Mouse (Mus musculus) intestine, embryonic 14.5 days (tissue): Measurements from ENCODE around the gene Nop56. TPM values are rescaled to one million over a fixed set of nuclear protein-coding genes. Genes with fewer than 3 reads are reported as not detected.

Source experiments
- ATAC-seq: fragments of 200-750 bp; cut with Nextera tagmentation; replicated peaks from 2 replicates; pipeline ENCODE4 v1.8.0; 2017; ENCODE audit warnings: low read depth, moderate number of reproducible peaks, moderate TSS enrichment, moderate library complexity; ENCODE audit not compliant: low FRiP score, low TSS enrichment
- DNase-seq: peaks from one replicate; pipeline ENCODE4 v3.0.0-alpha.2; 2018; ENCODE audit warnings: low spot score
- H3K27ac ChIP-seq: fragments of 300-500 bp; sonication (generic); 2 replicates; pipeline ENCODE4 v1.5.1; 2014; ENCODE audit warnings: low read depth, mild to moderate bottlenecking, control low read depth
- H3K27me3 ChIP-seq: fragments of 300-500 bp; sonication (generic); replicated peaks from 2 replicates; pipeline ENCODE4 v1.6.1; 2014; ENCODE audit warnings: low read length, control low read depth; ENCODE audit not compliant: control insufficient read depth, insufficient read depth
- H3K36me3 ChIP-seq: fragments of 300-500 bp; sonication (generic); 2 replicates; pipeline ENCODE4 v1.6.1; 2014; ENCODE audit warnings: low read length, control low read depth; ENCODE audit not compliant: control insufficient read depth, insufficient read depth
- H3K4me1 ChIP-seq: fragments of 300-500 bp; sonication (generic); replicated peaks from 2 replicates; pipeline ENCODE4 v1.6.1; 2014; ENCODE audit warnings: low read length, control low read depth, mixed read lengths; ENCODE audit not compliant: control insufficient read depth, insufficient read depth
- H3K4me2 ChIP-seq: fragments of 300-500 bp; sonication (generic); 2 replicates; pipeline ENCODE4 v1.6.1; 2014; ENCODE audit warnings: low read length
- H3K4me3 ChIP-seq: fragments of 300-500 bp; sonication (generic); 2 replicates; pipeline ENCODE4 v1.5.1; 2014; ENCODE audit warnings: low read depth, low read length, control low read depth, mixed read lengths
- H3K9ac ChIP-seq: fragments of 300-500 bp; sonication (generic); 2 replicates; pipeline ENCODE4 v1.6.1; 2014; ENCODE audit warnings: mild to moderate bottlenecking, low read length
- H3K9me3 ChIP-seq: fragments of 300-500 bp; sonication (generic); 2 replicates; pipeline ENCODE4 v1.6.1; 2016; ENCODE audit warnings: low read length, control low read depth; ENCODE audit not compliant: control insufficient read depth
- WGBS: fragments of 180-500 bp; shearing (Covaris S2); extraction: QIAGEN DNeasy Blood & Tissue Kit; methylation state at CpG from one replicate; pipeline ENCODE4 v1.1.7; 2014; 5-methylcytosine and 5-hydroxymethylcytosine counted together
- polyA plus RNA-seq: library from polyadenylated mRNA; unstranded; fragments of >200 nt; fragmentation: Nextera tagmentation; extraction: Ambion mirVana; gene quantifications from 2 replicates; pipeline ENCODE4 v1.2.1, GENCODE M21; 2014

The Nop56 gene
- polyA plus RNA-seq = 334 and 362 TPM in 2 replicates

DNA sequence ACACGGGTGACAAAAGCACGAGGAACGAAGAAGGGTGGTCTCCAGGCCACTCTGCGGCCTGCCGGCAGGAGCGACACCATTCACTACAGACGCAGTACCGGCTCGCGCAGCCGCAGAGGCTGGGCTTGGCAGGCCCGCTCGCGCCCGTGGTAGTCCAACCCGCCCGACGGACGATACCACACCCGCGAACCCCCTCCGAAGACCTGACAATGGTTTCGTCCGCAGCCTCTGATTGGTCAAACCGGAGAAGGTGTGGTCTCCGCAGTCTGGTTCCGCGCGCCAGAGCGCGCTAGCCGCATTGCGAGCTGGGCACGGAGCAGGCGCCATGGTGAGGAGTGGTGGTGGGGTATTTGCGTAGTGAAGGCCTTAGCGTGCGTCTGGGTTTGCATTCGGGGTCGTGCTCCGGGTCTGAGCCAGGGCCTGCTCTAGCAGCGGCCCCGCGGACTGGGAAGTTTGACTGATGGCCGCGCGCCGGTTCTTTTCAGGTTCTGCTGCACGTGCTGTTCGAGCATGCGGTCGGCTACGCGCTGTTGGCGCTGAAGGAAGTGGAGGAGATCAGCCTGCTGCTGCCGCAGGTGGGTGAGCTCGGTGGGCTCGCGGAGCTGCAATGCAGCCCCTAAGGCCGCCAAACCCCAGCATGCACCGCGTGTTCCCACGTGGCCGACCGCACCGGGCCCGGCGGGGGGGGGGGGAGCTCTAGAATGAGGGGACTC is at the start of gene Nop56:
Gene Nop56 (plus strand): TSS at position 282 of the 713 bp plus-strand sequence.
- Histone ChIP-seq H3K9me3 (no peaks in the 10 kb centered on the region), H3K27ac (peak within 1 kb of the TSS; percentile 86), H3K36me3 (peaks cover 37% of the 10 kb centered on the region), H3K9ac (peak within 1 kb of the TSS; percentile 93), H3K4me3 (peak within 1 kb of the TSS; percentile 82), H3K4me2 (peak within 1 kb of the TSS; percentile 75), H3K4me1 (peaks cover 3% of the 10 kb centered on the region; the same call in 1 of the 2 replicates), H3K27me3 (no peaks in the 10 kb centered on the region)
- DNase-seq = peak; percentile 100
- under 1% methylated on average over 67 of the region's 68 CpGs for WGBS
- peak; percentile 97 for ATAC-seq

DNA sequence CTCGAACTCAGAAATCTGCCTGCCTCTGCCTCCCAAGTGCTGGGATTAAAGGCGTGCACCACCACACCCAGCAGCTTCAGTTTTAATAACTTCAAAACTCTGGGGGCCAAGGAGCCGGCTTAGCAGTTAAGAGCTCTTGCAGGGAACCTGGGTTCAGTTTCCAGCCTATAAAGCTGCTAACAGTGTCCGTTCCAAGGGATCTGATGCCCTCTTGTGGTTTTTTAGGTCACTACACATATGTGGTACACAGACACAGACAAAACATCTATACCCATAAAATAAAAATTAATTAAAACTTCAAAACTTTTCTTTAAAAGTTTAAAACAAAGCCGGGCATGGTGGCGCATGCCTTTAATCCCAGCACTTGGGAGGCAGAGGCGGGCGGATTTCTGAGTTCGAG is 27.3 kb upstream of the Nop56 start:
- no peak for ATAC-seq
- DNase-seq = peak; percentile 53
- Histone ChIP-seq H3K4me3 (no peak overlapping the region), H3K36me3 (no peaks in the 10 kb centered on the region), H3K9ac (no peak overlapping the region), H3K4me2 (no peak overlapping the region), H3K27ac (no peak overlapping the region), H3K4me1 (no peaks in the 10 kb centered on the region), H3K9me3 (no peaks in the 10 kb centered on the region), H3K27me3 (no peaks in the 10 kb centered on the region)
- WGBS = 55% methylated on average over 9 of the region's 9 CpGs

DNA sequence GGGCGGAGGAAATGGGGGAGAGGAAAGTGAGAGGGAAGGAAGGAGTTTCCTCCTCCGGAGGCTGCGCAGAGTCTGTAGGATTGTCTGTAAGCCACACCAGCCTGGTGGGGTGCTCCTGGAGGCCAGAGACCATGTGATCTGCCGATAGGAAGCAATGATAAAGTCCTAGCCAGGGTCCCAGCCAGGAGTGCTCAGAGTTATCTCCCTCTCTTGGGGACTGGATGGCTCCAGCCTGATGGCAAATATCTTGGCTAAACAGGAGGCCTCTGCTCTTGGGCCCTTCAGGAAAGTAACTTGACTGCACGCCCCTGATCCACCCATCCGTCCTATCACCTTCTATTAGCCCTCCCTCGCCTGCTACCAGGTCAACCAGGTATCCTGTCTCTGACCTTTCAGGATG is 26.0 kb upstream of the Nop56 start:
- no peak overlapping the region for H3K9ac ChIP-seq
- no peaks in the 10 kb centered on the region for H3K36me3 ChIP-seq
- no peaks in the 10 kb centered on the region for H3K4me1 ChIP-seq
- ATAC-seq (no peak), DNase-seq (no peak)
- no peak overlapping the region for H3K4me2 ChIP-seq
- no peaks in the 10 kb centered on the region for H3K9me3 ChIP-seq
- no peaks in the 10 kb centered on the region for H3K27me3 ChIP-seq
- no peak overlapping the region for H3K4me3 ChIP-seq
- no peak overlapping the region for H3K27ac ChIP-seq
- WGBS = 75% methylated on average over 7 of the region's 7 CpGs

DNA sequence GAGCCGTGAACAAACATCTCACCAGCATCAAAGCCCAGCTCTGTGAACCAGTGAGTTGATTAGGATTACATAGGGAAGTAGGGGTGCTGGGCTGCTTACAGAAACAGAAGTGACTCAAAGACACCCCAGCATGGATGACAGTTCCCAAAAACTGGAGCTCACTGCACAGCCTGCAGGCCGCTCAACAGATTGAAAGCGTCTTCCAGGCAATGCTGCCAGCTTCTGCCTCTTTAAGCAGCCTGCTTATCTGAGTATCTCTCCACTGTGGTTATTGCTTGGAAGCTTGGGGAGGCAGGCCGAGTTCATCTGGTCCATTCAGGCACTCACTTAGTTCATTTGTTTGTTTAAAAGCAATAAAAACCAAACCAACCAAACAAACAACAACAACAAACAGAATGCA is 17.5 kb upstream of the Nop56 start:
- 68% methylated on average over 4 of the region's 4 CpGs for WGBS

DNA sequence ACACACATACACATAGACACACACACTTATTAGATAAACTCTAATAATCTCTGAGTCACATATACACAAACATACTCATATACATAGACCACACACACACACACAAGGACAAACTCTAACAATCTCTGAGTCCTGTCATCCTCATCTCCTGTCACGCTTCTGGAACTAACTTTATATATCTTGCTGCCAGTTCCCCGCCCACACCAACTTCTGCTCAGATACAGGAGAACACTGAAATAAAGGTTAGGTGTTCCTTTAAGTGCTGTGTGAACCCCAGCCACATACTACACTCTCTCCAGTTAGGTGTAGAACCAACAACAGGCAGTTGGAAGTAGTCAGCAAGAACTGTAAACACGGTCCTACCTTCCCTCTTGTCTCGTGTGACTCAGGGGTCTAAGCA is 13.4 kb upstream of the Nop56 start:
- Histone ChIP-seq H3K4me2 (no peak overlapping the region), H3K27ac (no peak overlapping the region), H3K27me3 (no peaks in the 10 kb centered on the region), H3K9ac (no peak overlapping the region), H3K9me3 (no peaks in the 10 kb centered on the region), H3K4me3 (no peak overlapping the region), H3K4me1 (no peaks in the 10 kb centered on the region), H3K36me3 (no peaks in the 10 kb centered on the region)
- ATAC-seq (no peak), DNase-seq (no peak)
- WGBS = 76% methylated on average over 4 of the region's 4 CpGs

More for the DNA sequence above, 17.5 kb upstream of the Nop56 start:
- Histone ChIP-seq H3K27me3 (no peaks in the 10 kb centered on the region), H3K9me3 (no peaks in the 10 kb centered on the region), H3K4me3 (no peak overlapping the region), H3K36me3 (no peaks in the 10 kb centered on the region), H3K4me1 (no peaks in the 10 kb centered on the region), H3K27ac (no peak overlapping the region), H3K4me2 (no peak overlapping the region), H3K9ac (no peak overlapping the region)
- DNase-seq (no peak), ATAC-seq (no peak)

DNA sequence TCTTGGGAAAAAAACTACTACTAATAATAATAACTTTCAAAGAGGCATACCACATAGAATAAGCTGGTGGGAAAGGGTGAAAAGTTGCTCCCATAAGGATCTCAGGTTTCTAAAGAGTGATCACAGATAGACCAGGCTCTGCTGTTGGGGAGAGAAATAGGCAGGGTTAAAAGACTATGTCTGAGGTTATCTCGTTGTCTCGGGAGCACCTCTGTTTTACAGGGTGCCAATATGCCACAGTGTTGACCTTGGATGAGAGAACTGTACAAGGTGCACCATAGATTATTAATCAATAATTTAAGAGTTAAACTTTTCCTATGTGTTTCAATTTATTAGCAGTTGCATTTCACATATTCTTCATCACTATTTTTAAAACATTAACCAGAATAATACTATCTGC is 12.3 kb upstream of the Nop56 start:
- ATAC-seq (no peak), DNase-seq (no peak)
- 78% methylated on average over 2 of the region's 2 CpGs for WGBS
- H3K4me1 ChIP-seq = no peaks in the 10 kb centered on the region
- H3K9me3 ChIP-seq = no peaks in the 10 kb centered on the region
- H3K4me3 ChIP-seq = no peak overlapping the region
- no peak overlapping the region for H3K4me2 ChIP-seq
- no peak overlapping the region for H3K9ac ChIP-seq
- H3K27me3 ChIP-seq = no peaks in the 10 kb centered on the region
- H3K36me3 ChIP-seq = no peaks in the 10 kb centered on the region
- no peak overlapping the region for H3K27ac ChIP-seq

DNA sequence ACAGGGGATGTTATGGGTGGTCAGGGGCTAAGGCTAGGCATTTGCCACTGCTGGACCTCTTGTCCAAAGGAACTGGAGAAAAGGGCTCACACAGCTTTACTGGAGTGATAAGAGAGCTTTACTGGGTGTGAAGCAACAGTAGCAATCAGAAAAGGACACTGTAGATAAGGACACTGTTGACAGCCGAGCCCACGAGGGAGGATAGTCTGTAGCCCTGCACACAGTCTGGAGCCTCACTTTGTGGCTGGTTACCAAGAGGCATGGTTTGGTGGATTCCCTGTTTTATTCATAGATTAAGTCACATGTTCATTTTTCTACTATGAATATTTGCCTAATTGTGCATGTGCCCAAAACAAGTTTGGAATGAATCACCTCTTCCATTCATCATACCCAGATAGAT is 11.8 kb upstream of the Nop56 start:
- no peaks in the 10 kb centered on the region for H3K27me3 ChIP-seq
- 53% methylated on average over 2 of the region's 2 CpGs for WGBS
- ATAC-seq = no peak

DNA sequence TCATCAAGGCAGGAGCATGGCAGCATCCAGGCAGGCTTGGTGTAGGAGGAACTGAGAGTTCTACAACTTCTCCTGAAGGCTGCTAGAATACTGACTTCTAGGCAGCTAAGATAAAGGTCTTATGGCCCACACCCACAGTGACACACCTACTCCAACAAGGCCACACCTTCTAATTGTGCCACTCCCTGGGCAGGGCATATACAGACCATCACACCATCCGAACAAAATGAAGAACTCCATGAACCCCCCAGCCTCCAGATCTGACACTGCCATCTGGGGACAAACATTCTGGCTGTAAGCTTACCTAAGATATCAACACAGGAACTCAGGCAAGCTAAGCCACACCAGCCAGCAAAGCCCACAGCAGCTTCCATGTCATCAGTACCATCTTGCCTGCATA is 8.7 kb upstream of the Nop56 start:
- Histone ChIP-seq H3K4me3 (no peak overlapping the region), H3K27ac (no peak overlapping the region), H3K9ac (no peak overlapping the region), H3K4me1 (no peaks in the 10 kb centered on the region), H3K27me3 (no peaks in the 10 kb centered on the region), H3K9me3 (no peaks in the 10 kb centered on the region), H3K36me3 (no peaks in the 10 kb centered on the region), H3K4me2 (no peak overlapping the region)
- ATAC-seq (no peak), DNase-seq (no peak)
- WGBS = 70% methylated on average over 1 of the region's 1 CpGs

More for the DNA sequence above, 11.8 kb upstream of the Nop56 start:
- Histone ChIP-seq H3K4me1 (no peaks in the 10 kb centered on the region), H3K36me3 (no peaks in the 10 kb centered on the region), H3K9me3 (no peaks in the 10 kb centered on the region), H3K4me2 (no peak overlapping the region), H3K27ac (no peak overlapping the region), H3K4me3 (no peak overlapping the region), H3K9ac (no peak overlapping the region)
- no peak for DNase-seq

DNA sequence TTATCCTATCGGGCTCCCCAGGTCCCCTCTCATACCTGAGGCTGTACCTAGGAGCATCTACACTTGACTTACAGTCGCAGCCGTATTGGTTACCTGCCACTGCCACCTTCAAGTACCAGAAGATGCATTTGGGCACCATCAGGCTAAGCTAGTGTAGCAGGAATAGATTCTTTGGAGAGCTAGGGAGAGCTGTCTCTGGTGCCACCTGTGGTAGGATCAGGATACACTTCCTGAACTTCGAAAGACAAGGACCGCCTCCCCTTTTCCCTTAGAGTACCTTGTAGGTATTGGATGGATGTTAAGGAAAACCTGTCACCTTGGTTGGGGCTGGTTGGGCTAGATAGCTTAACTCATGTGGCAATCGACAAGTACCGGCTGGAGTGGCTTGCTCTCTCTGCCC is 6.2 kb upstream of the Nop56 start:
- 64% methylated on average over 7 of the region's 7 CpGs for WGBS
- Histone ChIP-seq H3K27me3 (no peaks in the 10 kb centered on the region), H3K36me3 (no peaks in the 10 kb centered on the region), H3K4me2 (no peak overlapping the region), H3K27ac (no peak overlapping the region), H3K9me3 (no peaks in the 10 kb centered on the region), H3K9ac (no peak overlapping the region), H3K4me1 (no peaks in the 10 kb centered on the region), H3K4me3 (no peak overlapping the region)
- DNase-seq (no peak), ATAC-seq (no peak)
